Mouse (Mus musculus) MEL (cell line): ENCODE results near the gene Vps51. TPM values are rescaled to one million over a fixed set of nuclear protein-coding genes. Genes with fewer than 3 reads are reported as not detected.

Experiments
- DNase-seq: peaks from one replicate; pipeline ENCODE4 v3.0.0; 2011; ENCODE audit warnings: low read depth, low spot score
- H3K27ac ChIP-seq: 2 replicates; pipeline ENCODE4 v1.5.1; 2012; ENCODE audit warnings: low read depth, mild to moderate bottlenecking, control low read depth, low read length, moderate library complexity; ENCODE audit not compliant: control insufficient read depth
- H3K27me3 ChIP-seq, 2 experiments: fragments of 150-350 bp in 1 of 2; sonication (generic) in 1 of 2; 2 replicates each; pipeline ENCODE4 v1.6.1; 2012; ENCODE audit warnings: low read length in 2 of 2, mild to moderate bottlenecking in 2 of 2, improper control_type of control experiment in 1 of 2, moderate library complexity in 1 of 2; ENCODE audit not compliant: insufficient read depth in 2 of 2, control insufficient read depth in 1 of 2
- H3K36me3 ChIP-seq, 2 experiments: 2 replicates each; pipeline ENCODE4 v1.6.1; 2012 to 2014; ENCODE audit warnings: low read length in 2 of 2, improper control_type of control experiment in 1 of 2, inconsistent platforms in 1 of 2, mild to moderate bottlenecking in 1 of 2; ENCODE audit not compliant: insufficient read depth in 2 of 2, control insufficient read depth in 1 of 2
- H3K4me1 ChIP-seq, 2 experiments: fragments of 150-350 bp in 1 of 2; sonication (generic) in 1 of 2; 2 replicates each; pipeline ENCODE4 v1.6.1; 2012; ENCODE audit warnings: low read length in 2 of 2, improper control_type of control experiment in 1 of 2, mild to moderate bottlenecking in 1 of 2; ENCODE audit not compliant: insufficient read depth in 2 of 2, control insufficient read depth in 1 of 2
- H3K4me3 ChIP-seq, 2 experiments: fragments of 150-350 bp in 1 of 2; sonication (generic) in 1 of 2; 2 replicates each; pipeline ENCODE4 v1.5.1; 2012; ENCODE audit warnings: low read depth in 2 of 2, low read length in 2 of 2, mild to moderate bottlenecking in 2 of 2, moderate library complexity in 2 of 2, control low read depth in 1 of 2, improper control_type of control experiment in 1 of 2; ENCODE audit not compliant: control insufficient read depth in 1 of 2, insufficient read depth in 1 of 2
- H3K79me2 ChIP-seq: 2 replicates; pipeline ENCODE4 v1.6.1; 2012; ENCODE audit warnings: mild to moderate bottlenecking, low read length, moderate library complexity; ENCODE audit not compliant: control insufficient read depth, poor library complexity, insufficient read depth
- H3K9ac ChIP-seq: 2 replicates; pipeline ENCODE4 v1.6.1; 2012; ENCODE audit warnings: low read depth, mild to moderate bottlenecking, control low read depth, low read length, moderate library complexity; ENCODE audit not compliant: control insufficient read depth, poor library complexity, severe bottlenecking
- H3K9me3 ChIP-seq: fragments of 150-350 bp; sonication (generic); replicated peaks from 2 replicates; pipeline ENCODE4 v1.6.1; 2012; ENCODE audit warnings: mild to moderate bottlenecking, low read length, improper control_type of control experiment, moderate library complexity; ENCODE audit not compliant: insufficient read depth
- CHD1 ChIP-seq: IDR thresholded peaks from 2 replicates; pipeline ENCODE4 v1.6.1; 2012; ENCODE audit warnings: low read depth, mild to moderate bottlenecking, inconsistent platforms, low read length, improper control_type of control experiment
- CHD2 ChIP-seq: IDR thresholded peaks from 2 replicates; pipeline ENCODE4 v1.6.1; 2011; ENCODE audit warnings: low read length, improper control_type of control experiment
- E2F4 ChIP-seq: IDR thresholded peaks from 2 replicates; pipeline ENCODE4 v1.6.1; 2011; ENCODE audit warnings: low read depth, low read length, improper control_type of control experiment, borderline replicate concordance
- ELF1 ChIP-seq: IDR thresholded peaks from 2 replicates; pipeline ENCODE4 v1.6.1; 2014; ENCODE audit warnings: low read depth, mild to moderate bottlenecking, inconsistent platforms, low read length, improper control_type of control experiment, moderate library complexity
- EP300 ChIP-seq, 2 experiments: IDR thresholded peaks; 2 replicates each; pipeline ENCODE4 v1.6.1; 2011; ENCODE audit warnings: improper control_type of control experiment in 2 of 2, low read length in 2 of 2, low read depth in 1 of 2, mild to moderate bottlenecking in 1 of 2
- ETS1 ChIP-seq: IDR thresholded peaks from 2 replicates; pipeline ENCODE4 v1.6.1; 2012; ENCODE audit warnings: low read depth, mild to moderate bottlenecking, inconsistent platforms, low read length, improper control_type of control experiment, moderate library complexity
- GABPA ChIP-seq: IDR thresholded peaks from 2 replicates; pipeline ENCODE4 v1.6.1; 2012; ENCODE audit warnings: low read depth, mild to moderate bottlenecking, inconsistent platforms, low read length, improper control_type of control experiment, moderate library complexity
- GATA1 ChIP-seq: IDR thresholded peaks from 2 replicates; pipeline ENCODE4 v1.6.1; 2011; ENCODE audit warnings: low read depth, low read length, improper control_type of control experiment
- HCFC1 ChIP-seq: IDR thresholded peaks from 2 replicates; pipeline ENCODE4 v1.6.1; 2012; ENCODE audit warnings: low read depth, mild to moderate bottlenecking, inconsistent platforms, low read length, improper control_type of control experiment, moderate library complexity
- JUND ChIP-seq: IDR thresholded peaks from 2 replicates; pipeline ENCODE4 v1.6.1; 2011; ENCODE audit warnings: low read depth, mild to moderate bottlenecking, improper control_type of control experiment, low read length
- KAT2A ChIP-seq: conservative IDR thresholded peaks from 2 replicates; pipeline ENCODE4 v1.6.1; 2012; ENCODE audit warnings: low read depth, low read length, improper control_type of control experiment, inconsistent platforms
- MAFK ChIP-seq: IDR thresholded peaks from 2 replicates; pipeline ENCODE4 v1.6.1; 2011; ENCODE audit warnings: low read depth, mild to moderate bottlenecking, low read length, improper control_type of control experiment, borderline replicate concordance
- MAX ChIP-seq: IDR thresholded peaks from 2 replicates; pipeline ENCODE4 v1.6.1; 2011; ENCODE audit warnings: low read length, improper control_type of control experiment
- MAZ ChIP-seq: IDR thresholded peaks from 2 replicates; pipeline ENCODE4 v1.6.1; 2012; ENCODE audit warnings: low read depth, mild to moderate bottlenecking, inconsistent platforms, low read length, improper control_type of control experiment
- MXI1 ChIP-seq: IDR thresholded peaks from 2 replicates; pipeline ENCODE4 v1.6.1; 2011; ENCODE audit warnings: mild to moderate bottlenecking, low read depth, low read length, improper control_type of control experiment
- MYB ChIP-seq: IDR thresholded peaks from 2 replicates; pipeline ENCODE4 v1.6.1; 2011; ENCODE audit warnings: mild to moderate bottlenecking, low read depth, low read length, improper control_type of control experiment
- NELFE ChIP-seq: IDR thresholded peaks from 2 replicates; pipeline ENCODE4 v1.6.1; 2011; ENCODE audit warnings: low read depth, low read length, improper control_type of control experiment
- NRF1 ChIP-seq: IDR thresholded peaks from 2 replicates; pipeline ENCODE4 v1.6.1; 2014; ENCODE audit warnings: low read depth, mild to moderate bottlenecking, inconsistent platforms, low read length, improper control_type of control experiment, moderate library complexity; ENCODE audit not compliant: poor library complexity, insufficient read depth, severe bottlenecking
- POLR2AphosphoS2 ChIP-seq: IDR thresholded peaks from 2 replicates; pipeline ENCODE4 v1.6.1; 2011; ENCODE audit warnings: low read length, improper control_type of control experiment
- RAD21 ChIP-seq: IDR thresholded peaks from 2 replicates; pipeline ENCODE4 v1.6.1; 2011; ENCODE audit warnings: mild to moderate bottlenecking, low read depth, low read length, improper control_type of control experiment
- RCOR1 ChIP-seq: IDR thresholded peaks from 2 replicates; pipeline ENCODE4 v1.6.1; 2012; ENCODE audit warnings: low read depth, mild to moderate bottlenecking, inconsistent platforms, low read length, improper control_type of control experiment
- SIN3A ChIP-seq: IDR thresholded peaks from 2 replicates; pipeline ENCODE4 v1.6.1; 2012; ENCODE audit warnings: low read length, improper control_type of control experiment, inconsistent platforms
- TAL1 ChIP-seq: IDR thresholded peaks from 2 replicates; pipeline ENCODE4 v1.6.1; 2012; ENCODE audit warnings: mild to moderate bottlenecking, inconsistent platforms, low read length, moderate library complexity, mixed read lengths
- TBP ChIP-seq: IDR thresholded peaks from 2 replicates; pipeline ENCODE4 v1.8.0; 2011; ENCODE audit warnings: low read depth, low read length, improper control_type of control experiment
- TCF12 ChIP-seq: IDR thresholded peaks from 2 replicates; pipeline ENCODE4 v1.6.1; 2014; ENCODE audit warnings: low read depth, mild to moderate bottlenecking, inconsistent platforms, low read length, improper control_type of control experiment, moderate library complexity
- USF2 ChIP-seq, 2 experiments: IDR thresholded peaks; 2 replicates each; pipeline ENCODE4 v1.6.1; 2011 to 2012; ENCODE audit warnings: improper control_type of control experiment in 2 of 2, low read length in 2 of 2, borderline replicate concordance in 1 of 2, inconsistent platforms in 1 of 2, low read depth in 1 of 2, mild to moderate bottlenecking in 1 of 2; ENCODE audit not compliant: insufficient read depth in 1 of 2
- ZKSCAN1 ChIP-seq: IDR thresholded peaks from 2 replicates; pipeline ENCODE4 v1.6.1; 2012; ENCODE audit warnings: low read depth, mild to moderate bottlenecking, inconsistent platforms, low read length, improper control_type of control experiment, moderate library complexity
- ZMIZ1 ChIP-seq: IDR thresholded peaks from 2 replicates; pipeline ENCODE4 v1.6.1; 2012; ENCODE audit warnings: low read depth, mild to moderate bottlenecking, inconsistent platforms, low read length, improper control_type of control experiment, moderate library complexity
- ZNF384 ChIP-seq: IDR thresholded peaks from 2 replicates; pipeline ENCODE4 v1.6.1; 2012; ENCODE audit warnings: low read depth, mild to moderate bottlenecking, inconsistent platforms, low read length, improper control_type of control experiment
- polyA plus RNA-seq, 2 experiments: library from polyadenylated mRNA; stranded (reverse) in 1 of 2; unstranded in 1 of 2; fragments of >175 nt in 1 of 2; fragments of >200 nt in 1 of 2; gene quantifications; 2 replicates each; pipeline versions ENCODE4 v1.2.1 to v1.2.4; 2012; ENCODE audit warnings: low replicate concordance in 2 of 2, low read depth in 1 of 2; ENCODE audit not compliant: insufficient read length in 2 of 2, insufficient read depth in 1 of 2, missing spikeins in 1 of 2
- total RNA-seq: library from RNA; depleted of rRNA; stranded (reverse); fragments of 300-350 nt; gene quantifications from 2 replicates; pipeline ENCODE4 v1.2.3, GENCODE M21; 2012

The Vps51 gene
- total and polyA plus RNA-seq, 3 experiments: 29.4 to 60.5 TPM; not detected in 1

DNA sequence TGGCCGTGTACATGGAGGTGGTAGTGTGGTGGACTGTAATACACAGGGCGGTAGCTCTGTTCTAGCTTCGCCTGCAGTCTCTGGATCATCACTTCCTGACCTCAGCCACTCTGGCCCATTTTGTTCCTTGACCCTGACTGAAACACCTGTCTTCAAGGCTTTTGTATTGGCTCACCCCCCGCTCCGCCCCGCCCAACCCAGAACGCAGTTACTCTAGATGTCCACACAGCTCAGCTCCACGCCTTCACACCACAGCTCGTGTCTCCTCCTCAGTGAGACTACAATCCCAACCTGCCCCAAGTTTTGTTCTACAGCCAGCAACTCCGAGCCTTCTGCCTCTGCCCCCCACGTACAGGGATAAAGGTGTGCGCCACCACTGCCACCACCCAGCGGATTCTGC lies 11.8 kb upstream of the Vps51 start:
- H3K4me1 ChIP-seq: peaks cover 0 to 2% of the 10 kb centered on the region in 2 experiments; a peak in 2 of 4 replicates
- H3K27me3 ChIP-seq: no peaks in the 10 kb centered on the region
- no peak overlapping the region for H3K4me3 ChIP-seq
- peaks cover 30% of the 10 kb centered on the region for H3K79me2 ChIP-seq
- H3K9me3 ChIP-seq: no peaks in the 10 kb centered on the region
- DNase-seq: no peak
- no peak overlapping the region for H3K9ac ChIP-seq
- TF ChIP-seq ZKSCAN1 (no peak), MAX (no peak), EP300 (IDR thresholded peaks at IDR 0.05; ENCODE audit: low read depth in 1 of 2, low read length in 2 of 2) (no peak), TCF12 (no peak), E2F4 (no peak), JUND (no peak), ETS1 (no peak), RCOR1 (no peak), NRF1 (no peak), POLR2AphosphoS2 (no peak), USF2 (IDR thresholded peaks at IDR 0.05; ENCODE audit: borderline replicate concordance in 1 of 2, insufficient read depth in 1 of 2, low read depth in 1 of 2, low read length in 2 of 2) (no peak), GABPA (no peak), ELF1 (no peak), ZMIZ1 (no peak), HCFC1 (no peak)
- no peak overlapping the region for H3K27ac ChIP-seq
- peaks cover 0 to 24% of the 10 kb centered on the region in 2 experiments for H3K36me3 ChIP-seq

DNA sequence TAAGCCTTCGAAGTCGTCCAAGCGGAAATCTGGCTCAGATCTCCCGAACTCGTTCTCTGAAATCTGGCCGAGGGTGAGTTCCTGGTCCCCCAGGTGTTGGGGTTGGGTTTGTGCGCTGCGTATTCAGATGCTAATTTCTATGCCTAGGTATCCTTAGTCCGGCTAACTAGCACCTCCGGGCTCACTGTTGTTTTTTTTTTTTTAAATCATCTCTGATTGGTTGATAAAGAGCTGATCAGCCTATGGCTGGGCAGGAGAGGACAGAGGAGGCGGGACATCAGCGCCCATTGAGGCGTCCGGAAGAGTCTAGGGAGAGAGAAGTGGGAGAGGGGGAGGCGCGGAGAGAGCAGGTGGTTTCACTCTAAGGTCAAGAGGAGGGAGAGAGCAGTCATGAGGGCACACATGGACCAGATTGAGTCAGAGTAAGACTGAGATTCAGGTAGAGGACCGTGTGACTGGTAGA lies 8.4 kb upstream of the Vps51 start:
- peak overlapping the region; percentile 80 for H3K27ac ChIP-seq
- no peaks in the 10 kb centered on the region for H3K9me3 ChIP-seq
- TF ChIP-seq EP300 (IDR thresholded peaks at IDR 0.05; ENCODE audit: low read depth in 1 of 2, low read length in 2 of 2) (no peak), NELFE (0 out of 2 replicates have a peak, but pooled peaks have one; percentile 40), ETS1 (no peak), ZNF384 (peak; percentile 99), MAFK (no peak), JUND (no peak), ELF1 (peak; percentile 66), KAT2A (no peak), ZKSCAN1 (peak; percentile 33; the same call in 1 of the 2 replicates), GATA1 (0 out of 2 replicates have a peak, but pooled peaks have one; percentile 35), MAZ (no peak), TBP (0 out of 2 replicates have a peak, but pooled peaks have one; percentile 20), CHD1 (no peak), MXI1 (no peak), MAX (peak; percentile 58; the same call in 1 of the 2 replicates), HCFC1 (peak; percentile 68), RAD21 (no peak), TAL1 (no peak), CHD2 (peak; percentile 41; the same call in 1 of the 2 replicates), MYB (0 out of 2 replicates have a peak, but pooled peaks have one; percentile 23), SIN3A (peak; percentile 66; the same call in 1 of the 2 replicates)
- H3K9ac ChIP-seq: peak overlapping the region; percentile 90
- peak; percentile 91 for DNase-seq
- peak overlapping the region; percentile 76 to 82 for H3K4me3 ChIP-seq
- peaks cover 0 to 5% of the 10 kb centered on the region in 2 experiments; a peak in 2 of 4 replicates for H3K4me1 ChIP-seq
- H3K36me3 ChIP-seq: peaks cover 0 to 14% of the 10 kb centered on the region in 2 experiments
- peaks cover 33% of the 10 kb centered on the region for H3K79me2 ChIP-seq
- H3K27me3 ChIP-seq: no peaks in the 10 kb centered on the region
